Mouse (Mus musculus) stomach, postnatal 0 days (tissue): ENCODE measurements at regions not wholly inside any gene's neighbourhood (a gene's known extent, or its start where the extent isn't known, plus 50 kb on each side); places are given as distances from the start of the nearest gene placed in this dataset.

Experiments used
- ATAC-seq: fragments of 200-750 bp; cut with Nextera tagmentation; 2 replicates; pipeline ENCODE4 v1.8.0; 2017; ENCODE audit not compliant: low FRiP score, low TSS enrichment
- DNase-seq: peaks from one replicate; pipeline ENCODE4 v3.0.0-alpha.2; 2016; ENCODE audit warnings: low spot score
- H3K27ac ChIP-seq: fragments of 300-500 bp; sonication (generic); replicated peaks from 2 replicates; pipeline ENCODE4 v1.5.1; 2014; ENCODE audit warnings: mild to moderate bottlenecking, control low read depth
- H3K27me3 ChIP-seq: fragments of 300-500 bp; sonication (generic); 2 replicates; pipeline ENCODE4 v1.6.1; 2014; ENCODE audit warnings: low read length; ENCODE audit not compliant: control insufficient read depth, insufficient read depth
- H3K36me3 ChIP-seq: fragments of 300-500 bp; sonication (generic); 2 replicates; pipeline ENCODE4 v1.6.1; 2014; ENCODE audit warnings: low read length, mixed read lengths; ENCODE audit not compliant: control insufficient read depth, insufficient read depth
- H3K4me1 ChIP-seq: fragments of 300-500 bp; sonication (generic); replicated peaks from 2 replicates; pipeline ENCODE4 v1.6.1; 2014; ENCODE audit warnings: antibody characterized with exemption; ENCODE audit not compliant: control insufficient read depth, insufficient read depth
- H3K4me2 ChIP-seq: fragments of 300-500 bp; sonication (generic); replicated peaks from 2 replicates; pipeline ENCODE4 v1.6.1; 2014; ENCODE audit warnings: low read depth, mild to moderate bottlenecking, control low read depth, moderate library complexity
- H3K4me3 ChIP-seq: fragments of 300-500 bp; sonication (generic); 2 replicates; pipeline ENCODE4 v1.5.1; 2014; ENCODE audit warnings: low read depth, low read length, control low read depth
- H3K9ac ChIP-seq: fragments of 300-500 bp; sonication (generic); 2 replicates; pipeline ENCODE4 v1.6.1; 2014; ENCODE audit warnings: mild to moderate bottlenecking, low read length, control low read depth, mixed read lengths
- H3K9me3 ChIP-seq: fragments of 300-500 bp; sonication (generic); 2 replicates; pipeline ENCODE4 v1.6.1; 2016; ENCODE audit warnings: low read length; ENCODE audit not compliant: control insufficient read depth
- CTCF ChIP-seq: IDR thresholded peaks from 2 replicates; pipeline ENCODE4 v1.5.1; 2016; ENCODE audit warnings: antibody characterized with exemption, low read depth, mild to moderate bottlenecking, moderate library complexity
- EP300 ChIP-seq: optimal IDR thresholded peaks from 2 replicates; pipeline ENCODE3; 2016; ENCODE audit warnings: antibody characterized with exemption
- WGBS: fragments of 180-500 bp; shearing (Covaris S2); extraction: QIAGEN DNeasy Blood & Tissue Kit; methylation state at CpG from one replicate; pipeline ENCODE4 v1.1.7; 2014; 5-methylcytosine and 5-hydroxymethylcytosine counted together

GRCm38 (mm10) chr11:19532867-19533266, 391.3 kb upstream of the Spred2 start:
- Histone ChIP-seq H3K36me3 (no peaks in the 10 kb centered on the region), H3K4me2 (no peak overlapping the region), H3K9me3 (no peaks in the 10 kb centered on the region), H3K27me3 (no peaks in the 10 kb centered on the region), H3K4me1 (no peaks in the 10 kb centered on the region), H3K27ac (no peak overlapping the region), H3K9ac (no peak overlapping the region), H3K4me3 (no peak overlapping the region)
- TF ChIP-seq EP300, result no peak
- TF ChIP-seq CTCF, result no peak
- ATAC-seq, result no peak
- DNase-seq, result no peak
- WGBS, result 70% methylated on average over 7 of the region's 7 CpGs

DNA sequence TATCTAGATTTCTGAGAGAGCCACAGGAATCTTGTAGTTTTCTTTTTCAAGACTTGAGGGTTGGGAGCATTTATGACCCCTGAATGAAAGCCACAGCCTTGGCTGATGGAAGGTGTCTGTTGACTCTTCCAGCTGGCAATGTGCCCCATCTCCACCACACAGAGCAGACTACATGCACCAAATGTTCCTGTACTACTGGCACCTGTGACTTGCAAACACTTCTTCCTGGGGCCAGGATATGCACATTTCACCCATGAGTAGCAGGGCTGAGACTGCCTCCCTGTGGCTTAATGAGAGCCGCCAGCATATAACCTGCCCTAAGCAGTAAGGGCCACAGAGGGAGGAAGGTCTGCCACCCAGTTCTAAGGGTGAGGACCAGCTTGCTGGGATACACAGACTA, 390.5 kb upstream of the Spred2 start:
- no peak for TF ChIP-seq EP300
- peak; percentile 72 for TF ChIP-seq CTCF
- no peaks in the 10 kb centered on the region for H3K9me3 ChIP-seq
- peak; percentile 59; the same call in 1 of the 2 replicates for ATAC-seq
- H3K4me1 ChIP-seq, result no peaks in the 10 kb centered on the region
- H3K27me3 ChIP-seq, result no peaks in the 10 kb centered on the region
- 68% methylated on average over 1 of the region's 1 CpGs for WGBS
- no peaks in the 10 kb centered on the region for H3K36me3 ChIP-seq
- no peak overlapping the region for H3K4me2 ChIP-seq
- no peak overlapping the region for H3K4me3 ChIP-seq
- DNase-seq, result peak; percentile 50
- H3K27ac ChIP-seq, result no peak overlapping the region
- H3K9ac ChIP-seq, result no peak overlapping the region

DNA sequence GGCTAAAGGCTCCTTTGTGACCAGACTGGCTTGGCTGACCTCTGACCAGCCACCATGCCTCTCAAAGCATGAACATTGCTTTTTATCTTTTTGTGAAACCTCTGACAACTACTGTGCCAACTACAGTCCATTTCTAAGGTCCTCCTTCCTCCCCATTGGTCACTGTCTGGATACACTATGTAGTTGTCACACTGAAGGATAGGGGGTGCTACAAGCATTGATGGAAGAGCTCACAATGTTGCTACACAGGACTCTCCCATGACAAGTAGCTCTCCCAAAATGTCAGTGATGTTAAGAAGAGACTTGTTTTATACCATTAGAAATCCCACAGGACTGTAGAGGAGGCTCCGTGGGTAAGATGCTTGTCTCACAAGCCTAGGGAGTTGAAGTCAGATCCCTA, 389.0 kb upstream of the Spred2 start:
- H3K36me3 ChIP-seq, result no peaks in the 10 kb centered on the region
- H3K4me3 ChIP-seq, result no peak overlapping the region

GRCm38 (mm10) chr11:19546226-19546625, 377.9 kb upstream of the Spred2 start:
- DNase-seq, result no peak
- Histone ChIP-seq H3K27me3 (no peaks in the 10 kb centered on the region), H3K36me3 (no peaks in the 10 kb centered on the region), H3K9ac (no peak overlapping the region), H3K27ac (no peak overlapping the region), H3K9me3 (no peaks in the 10 kb centered on the region), H3K4me1 (no peaks in the 10 kb centered on the region), H3K4me2 (no peak overlapping the region), H3K4me3 (no peak overlapping the region)
- WGBS, result 62% methylated on average over 4 of the region's 4 CpGs
- TF ChIP-seq CTCF (no peak), EP300 (no peak)
- ATAC-seq, result no peak

More for the DNA sequence above, 389.0 kb upstream of the Spred2 start:
- WGBS, result 85% methylated on average over 1 of the region's 1 CpGs
- no peak for TF ChIP-seq EP300
- TF ChIP-seq CTCF, result peak; percentile 55
- Histone ChIP-seq H3K4me1 (no peaks in the 10 kb centered on the region), H3K4me2 (no peak overlapping the region), H3K27me3 (no peaks in the 10 kb centered on the region), H3K9me3 (no peaks in the 10 kb centered on the region), H3K9ac (no peak overlapping the region), H3K27ac (no peak overlapping the region)
- DNase-seq, result no peak
- ATAC-seq, result no peak

DNA sequence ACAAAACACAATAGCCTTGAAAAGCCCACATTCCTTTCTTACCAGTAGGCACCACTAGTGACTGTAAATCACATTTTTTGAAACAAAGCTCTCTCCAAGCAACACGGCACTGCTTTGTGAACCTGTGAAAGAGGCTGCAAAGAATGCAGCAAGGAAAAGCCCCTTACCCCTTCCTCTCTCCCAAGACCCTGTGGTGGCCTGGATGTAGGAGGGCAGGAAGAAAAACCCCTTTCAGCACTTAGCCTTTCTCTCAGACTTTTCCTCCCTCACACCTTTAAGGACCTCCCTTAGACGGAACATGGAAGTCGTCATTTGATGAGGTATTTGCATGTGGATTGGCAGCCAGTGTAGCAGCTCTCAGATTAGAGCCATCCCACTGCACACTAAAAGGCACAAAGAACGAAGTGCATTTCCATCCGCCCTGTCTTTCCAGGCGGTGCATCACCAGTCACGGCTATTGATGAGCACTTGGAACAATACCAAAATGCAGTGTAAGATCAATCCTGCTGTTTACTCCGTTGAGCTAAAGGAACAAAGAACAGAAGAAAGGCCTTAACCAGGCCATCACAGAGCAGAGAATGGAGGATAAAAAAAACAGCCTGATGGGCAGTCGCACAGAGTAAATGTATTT, 369.7 kb upstream of the Spred2 start:
- WGBS, result 66% methylated on average over 9 of the region's 9 CpGs
- H3K27ac ChIP-seq, result no peak overlapping the region
- no peak for TF ChIP-seq EP300
- no peak for TF ChIP-seq CTCF
- no peak overlapping the region for H3K4me2 ChIP-seq
- no peaks in the 10 kb centered on the region for H3K4me1 ChIP-seq
- no peak overlapping the region for H3K4me3 ChIP-seq
- no peaks in the 10 kb centered on the region for H3K27me3 ChIP-seq
- H3K9ac ChIP-seq, result no peak overlapping the region
- no peaks in the 10 kb centered on the region for H3K36me3 ChIP-seq
- H3K9me3 ChIP-seq, result no peaks in the 10 kb centered on the region
- no peak for DNase-seq
- no peak for ATAC-seq

- Histone ChIP-seq H3K9ac (no peak overlapping the region), H3K4me2 (no peak overlapping the region), H3K27ac (no peak overlapping the region), H3K4me3 (no peak overlapping the region), H3K9me3 (no peaks in the 10 kb centered on the region), H3K36me3 (no peaks in the 10 kb centered on the region), H3K27me3 (no peaks in the 10 kb centered on the region), H3K4me1 (no peaks in the 10 kb centered on the region)
- no peak for TF ChIP-seq CTCF
- no peak for TF ChIP-seq EP300
- WGBS, result 71% methylated on average over 9 of the region's 9 CpGs
- ATAC-seq (no peak), DNase-seq (no peak)
These were observed 369.0 kb upstream of the Spred2 start for GRCm38 (mm10) chr11:19554947-19555770.
